Mouse (Mus musculus) 3T3-L1 (cell line): ENCODE measurements around the gene Orai1.
"Not testable (repeated sequence)": the region's sequence is repeated elsewhere in the genome, so short reads cannot be mapped to it uniquely, and the experiment has no call there.

Source experiments
- DNase-seq: peaks from one replicate; pipeline ENCODE4 v3.0.0-alpha.2; 2015; ENCODE audit warnings: low read depth, low spot score

Gene Orai1

GRCm38 (mm10) chr5:123014753-123015701 is at the start of gene Orai1:
Orai1 (plus strand) TSS chr5:123015074.
- DNase-seq = peak; percentile 95

GRCm38 (mm10) chr5:122965427-122965826 is 49.4 kb upstream of the Orai1 start:
- no peak for DNase-seq

GRCm38 (mm10) chr5:122968322-122968721 is 46.6 kb upstream of the Orai1 start:
- peak; percentile 82 for DNase-seq

GRCm38 (mm10) chr5:122970056-122970455 is 44.8 kb upstream of the Orai1 start:
- no peak for DNase-seq

- DNase-seq = no peak
Measured at GRCm38 (mm10) chr5:122971438-122971837, 43.4 kb upstream of the Orai1 start.

GRCm38 (mm10) chr5:122972116-122972515 is 42.8 kb upstream of the Orai1 start:
- no peak for DNase-seq

GRCm38 (mm10) chr5:122974701-122975100 is 40.2 kb upstream of the Orai1 start:
- DNase-seq = not testable (repeated sequence)

GRCm38 (mm10) chr5:122978970-122979369 is 35.9 kb upstream of the Orai1 start:
- DNase-seq = no peak

- DNase-seq = no peak
Measured at GRCm38 (mm10) chr5:122984483-122984882, 30.4 kb upstream of the Orai1 start.

GRCm38 (mm10) chr5:122985276-122985675 is 29.6 kb upstream of the Orai1 start:
- DNase-seq = no peak

GRCm38 (mm10) chr5:122986091-122986493 is 28.8 kb upstream of the Orai1 start:
- no peak for DNase-seq

- DNase-seq = no peak
Measured at GRCm38 (mm10) chr5:122987211-122988020, 27.5 kb upstream of the Orai1 start.

- peak; percentile 39 for DNase-seq
Measured at GRCm38 (mm10) chr5:122988021-122988751, 26.7 kb upstream of the Orai1 start.

- DNase-seq = peak; percentile 70
Measured at GRCm38 (mm10) chr5:122989001-122989525, 25.8 kb upstream of the Orai1 start.

- DNase-seq = peak; percentile 51
Measured at GRCm38 (mm10) chr5:122989551-122990330, 25.1 kb upstream of the Orai1 start, which contains the start of gene Kdm2b. Kdm2b (minus strand) TSS chr5:122989823.

GRCm38 (mm10) chr5:122990411-122991160 is 24.3 kb upstream of the Orai1 start:
- no peak for DNase-seq

- DNase-seq = no peak
Measured at GRCm38 (mm10) chr5:122991350-122992004, 23.4 kb upstream of the Orai1 start.

- no peak for DNase-seq
Measured at GRCm38 (mm10) chr5:122993811-122994210, 21.1 kb upstream of the Orai1 start.

GRCm38 (mm10) chr5:122994303-122994846 is 20.5 kb upstream of the Orai1 start:
- peak; percentile 86 for DNase-seq
